Mouse (Mus musculus) mouse embryonic stem cell (cell line): Measurements from ENCODE around the gene Fbxl4.

Experiments used
- in situ Hi-C, 2 experiments: fragments of 300-500 bp; cut with MboI; formaldehyde crosslinking; loops; 1 replicate in 1 of 2; 3 replicates in 1 of 2; pipeline ENCODE4 v1.14.3; 2019 to 2020; ENCODE audit warnings: low sequenced_read_pairs in 2 of 2, low pct_unique_long_range_greater_than_20kb in 1 of 2, mixed read lengths in 1 of 2; ENCODE audit not compliant: unreplicated experiment in 1 of 2

The Fbxl4 gene

GRCm38 (mm10) chr4:22422400-22422799 is 65.1 kb downstream of the Fbxl4 start:
- in situ Hi-C loops: no loop called here

GRCm38 (mm10) chr4:22428150-22428549 is 70.8 kb downstream of the Fbxl4 start:
- in situ Hi-C loops: no loop called here

GRCm38 (mm10) chr4:22469575-22469974 is 112.2 kb downstream of the Fbxl4 start:
- in situ Hi-C loops: no loop called here

GRCm38 (mm10) chr4:22476967-22477710 is 119.8 kb downstream of the Fbxl4 start:
- in situ Hi-C loops: loop anchor here (10.0 to 25.0 kb wide), 3 partner anchors 340 to 790 kb away; partner anchors contain the start of gene Prdm13 (in 1 of the 2)

GRCm38 (mm10) chr4:22477711-22478230 is 120.4 kb downstream of the Fbxl4 start:
- in situ Hi-C loops: loop anchor here (10.0 to 25.0 kb wide), 3 partner anchors 340 to 790 kb away; partner anchors contain the start of gene Prdm13 (in 1 of the 2)

GRCm38 (mm10) chr4:22478488-22479367 is 121.4 kb downstream of the Fbxl4 start:
- in situ Hi-C loops: loop anchor here (10.0 to 25.0 kb wide), 3 partner anchors 341 to 791 kb away; partner anchors contain the start of gene Prdm13 (in 1 of the 2)

- in situ Hi-C loops: loop anchor here (10.0 to 25.0 kb wide), 3 partner anchors 342 to 792 kb away; partner anchors contain the start of gene Prdm13 (in 1 of the 2)
Observed at GRCm38 (mm10) chr4:22479368-22480090, 122.2 kb downstream of the Fbxl4 start.

GRCm38 (mm10) chr4:22480091-22480857 is 122.9 kb downstream of the Fbxl4 start:
- in situ Hi-C loops: loop anchor here in 1 of 2 experiments (25.0 kb wide), 2 partner anchors 343 to 793 kb away; partner anchors contain the start of gene Prdm13

- in situ Hi-C loops: loop anchor here in 1 of 2 experiments (25.0 kb wide), 2 partner anchors 344 to 794 kb away; partner anchors contain the start of gene Prdm13
Observed at GRCm38 (mm10) chr4:22480858-22481205, 123.5 kb downstream of the Fbxl4 start.

GRCm38 (mm10) chr4:22482118-22482517 is 124.8 kb downstream of the Fbxl4 start:
- in situ Hi-C loops: loop anchor here in 1 of 2 experiments (25.0 kb wide), 2 partner anchors 345 to 795 kb away; partner anchors contain the start of gene Prdm13

- in situ Hi-C loops: loop anchor here in 1 of 2 experiments (25.0 kb wide), 2 partner anchors 346 to 796 kb away; partner anchors contain the start of gene Prdm13
Observed at GRCm38 (mm10) chr4:22482756-22483280, 125.5 kb downstream of the Fbxl4 start.

GRCm38 (mm10) chr4:22483548-22483947 is 126.2 kb downstream of the Fbxl4 start:
- in situ Hi-C loops: loop anchor here in 1 of 2 experiments (25.0 kb wide), 2 partner anchors 346 to 796 kb away; partner anchors contain the start of gene Prdm13
